Mouse (Mus musculus): ENCODE results near the gene Krtap5-1.
"Not testable (repeated sequence)": the region's sequence is repeated elsewhere in the genome, so short reads cannot be mapped to it uniquely, and the experiment has no call there.

DNA sequence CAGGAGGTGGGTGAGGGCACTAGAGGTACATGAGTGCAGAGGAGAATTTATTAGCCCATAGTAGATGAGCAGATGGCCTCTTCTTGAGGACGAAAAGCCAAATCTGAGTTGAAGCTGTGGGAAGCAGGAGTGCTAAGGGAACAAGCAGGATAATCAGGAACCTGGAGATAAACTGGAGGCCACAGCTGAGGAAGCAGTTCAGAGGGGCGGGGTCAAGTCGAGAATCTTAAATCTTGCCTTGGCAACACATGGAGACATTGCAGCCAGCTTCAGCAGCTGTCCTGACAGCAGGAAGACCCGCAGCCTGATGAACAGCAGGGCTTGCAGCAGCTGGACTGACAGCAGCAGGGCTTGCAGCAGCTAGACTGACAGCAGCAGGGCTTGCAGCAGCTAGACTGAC is 810 bp downstream of the Krtap5-1 start:
- TF ChIP-seq GATA1 (IDR thresholded peaks at IDR 0.05; ENCODE audit: borderline replicate concordance, low read length); FLI1 (IDR thresholded peaks at IDR 0.05; ENCODE audit: low read length): not testable (repeated sequence)
